Mouse (Mus musculus) urinary bladder, postnatal 25 days (tissue): ENCODE data around the gene C1qtnf7.

Source experiments
- DNase-seq: peaks from one replicate; pipeline ENCODE4 v3.0.0; 2022; ENCODE audit warnings: low spot score

The C1qtnf7 gene

GRCm38 (mm10) chr5:43609760-43610159 is 94.4 kb downstream of the C1qtnf7 start:
- no peak for DNase-seq

GRCm38 (mm10) chr5:43621575-43622299 is 106.4 kb downstream of the C1qtnf7 start:
- DNase-seq, result no peak

GRCm38 (mm10) chr5:43625407-43625806 is 110.1 kb downstream of the C1qtnf7 start:
- no peak for DNase-seq

GRCm38 (mm10) chr5:43634071-43634601 is 118.8 kb downstream of the C1qtnf7 start:
- no peak for DNase-seq

GRCm38 (mm10) chr5:43634602-43635081 is 119.3 kb downstream of the C1qtnf7 start:
- no peak for DNase-seq

- DNase-seq, result no peak
Observed at GRCm38 (mm10) chr5:43645020-43645419, 129.7 kb downstream of the C1qtnf7 start.

- DNase-seq, result no peak
Observed at GRCm38 (mm10) chr5:43647098-43647774, 131.9 kb downstream of the C1qtnf7 start.

- DNase-seq, result no peak
Observed at GRCm38 (mm10) chr5:43661498-43661897, 146.2 kb downstream of the C1qtnf7 start.

- no peak for DNase-seq
Observed at GRCm38 (mm10) chr5:43661997-43662961, 146.9 kb downstream of the C1qtnf7 start, which contains the start of gene Cc2d2a. Cc2d2a (plus strand) TSS chr5:43662346.

GRCm38 (mm10) chr5:43663531-43663930 is 148.2 kb downstream of the C1qtnf7 start:
- no peak for DNase-seq

GRCm38 (mm10) chr5:43665144-43665543 is 149.8 kb downstream of the C1qtnf7 start:
- DNase-seq, result no peak
